Mouse (Mus musculus) neural tube, embryonic 12.5 days (tissue): ENCODE results near the gene Lmo4. TPM values are rescaled to one million over a fixed set of nuclear protein-coding genes. Genes with fewer than 3 reads are reported as not detected.

Experiments used
- ATAC-seq: fragments of 200-750 bp; cut with Nextera tagmentation; 2 replicates; pipeline ENCODE4 v1.8.0; 2017; ENCODE audit warnings: low read depth, mild to moderate bottlenecking, moderate TSS enrichment, moderate library complexity; ENCODE audit not compliant: low FRiP score
- H3K27ac ChIP-seq: fragments of 300-500 bp; sonication (generic); 2 replicates; pipeline ENCODE4 v1.5.1; 2016
- H3K27me3 ChIP-seq: fragments of 300-500 bp; sonication (generic); replicated peaks from 2 replicates; pipeline ENCODE4 v1.6.1; 2016; ENCODE audit warnings: mild to moderate bottlenecking
- H3K36me3 ChIP-seq: fragments of 300-500 bp; sonication (generic); 2 replicates; pipeline ENCODE4 v1.6.1; 2016; ENCODE audit warnings: mild to moderate bottlenecking
- H3K4me1 ChIP-seq: fragments of 300-500 bp; sonication (generic); 2 replicates; pipeline ENCODE4 v1.6.1; 2016
- H3K4me2 ChIP-seq: fragments of 300-500 bp; sonication (generic); replicated peaks from 2 replicates; pipeline ENCODE4 v1.6.1; 2016; ENCODE audit warnings: mild to moderate bottlenecking
- H3K4me3 ChIP-seq: fragments of 300-500 bp; sonication (generic); 2 replicates; pipeline ENCODE4 v1.5.1; 2016
- H3K9ac ChIP-seq: fragments of 300-500 bp; sonication (generic); 2 replicates; pipeline ENCODE4 v1.6.1; 2016; ENCODE audit warnings: mild to moderate bottlenecking
- H3K9me3 ChIP-seq: fragments of 300-500 bp; sonication (generic); 2 replicates; pipeline ENCODE4 v1.6.1; 2016; ENCODE audit warnings: mild to moderate bottlenecking
- WGBS: fragments of 180-500 bp; shearing (Covaris S2); methylation state at CpG from one replicate; pipeline ENCODE4 v1.1.7; 2016; 5-methylcytosine and 5-hydroxymethylcytosine counted together
- polyA plus RNA-seq: library from polyadenylated mRNA; unstranded; fragments of >200 nt; fragmentation: Nextera tagmentation; extraction: Ambion mirVana; gene quantifications from 2 replicates; pipeline ENCODE4 v1.2.1, GENCODE M21; 2016

Lmo4 gene
- polyA plus RNA-seq, 1 experiment from 2014 or later: 53.3 TPM

DNA sequence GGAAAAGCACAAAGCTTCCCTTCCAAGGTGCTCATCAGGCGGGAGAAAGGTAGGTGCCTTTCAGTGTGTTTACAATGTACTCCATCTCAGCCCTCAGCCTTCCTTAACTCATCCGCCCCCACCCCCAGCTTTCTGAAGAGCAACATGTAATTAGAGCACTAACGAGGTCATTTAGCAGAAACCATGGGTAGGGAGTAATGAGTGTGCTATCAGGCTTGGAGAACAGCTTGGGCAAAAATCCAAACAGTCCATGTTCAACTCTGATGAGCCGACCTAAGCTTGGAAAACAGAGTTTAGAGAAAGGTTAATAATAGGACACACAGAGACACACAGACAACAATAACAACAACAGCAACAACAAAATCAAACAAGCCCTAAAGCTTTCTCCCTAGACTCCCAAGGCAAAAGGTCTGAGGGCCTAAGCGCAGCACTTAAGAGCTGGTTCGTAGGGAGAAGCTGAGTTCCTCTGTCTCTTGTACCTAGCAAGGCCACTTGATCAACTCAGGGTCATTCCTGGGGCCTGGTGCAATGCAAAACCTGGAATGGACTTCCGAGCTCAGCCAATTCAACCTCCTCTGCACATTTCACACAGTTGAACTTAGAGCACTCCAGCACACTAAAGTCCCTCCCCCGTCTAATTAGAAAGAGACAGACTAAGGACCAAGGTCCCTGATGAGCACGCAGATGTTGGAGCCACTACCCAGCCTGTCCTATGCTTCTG is 40.2 kb downstream of the Lmo4 start:
- H3K9me3 ChIP-seq: no peaks in the 10 kb centered on the region
- H3K27ac ChIP-seq: no peak overlapping the region
- H3K36me3 ChIP-seq: no peaks in the 10 kb centered on the region
- H3K4me3 ChIP-seq: no peak overlapping the region
- H3K9ac ChIP-seq: no peak overlapping the region
- WGBS: 63% methylated on average over 9 of the region's 9 CpGs
- H3K4me1 ChIP-seq: no peaks in the 10 kb centered on the region
- H3K4me2 ChIP-seq: no peak overlapping the region
- ATAC-seq: no peak
- no peaks in the 10 kb centered on the region for H3K27me3 ChIP-seq

DNA sequence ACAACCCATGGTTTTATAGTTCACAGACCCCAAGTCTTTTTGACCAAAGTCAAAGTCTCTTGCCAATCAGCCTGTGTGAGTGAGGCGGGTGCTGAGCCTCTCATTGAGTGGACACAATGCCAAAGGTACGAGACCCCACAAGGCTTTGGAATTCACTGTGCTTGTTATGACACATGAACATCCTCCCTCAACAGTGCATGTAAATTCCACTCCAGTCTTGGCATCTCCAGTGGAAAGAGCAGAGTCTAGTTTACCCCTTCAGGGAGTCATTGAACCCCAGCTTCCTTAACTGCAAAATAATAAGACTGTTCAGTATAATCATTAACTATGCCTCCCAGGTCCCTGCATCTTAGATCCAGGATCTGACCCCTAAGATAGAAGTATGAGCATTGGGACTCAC is 41.3 kb downstream of the Lmo4 start:
- Histone ChIP-seq H3K4me3 (no peak overlapping the region), H3K36me3 (no peaks in the 10 kb centered on the region), H3K9me3 (no peaks in the 10 kb centered on the region), H3K4me1 (no peaks in the 10 kb centered on the region), H3K27ac (no peak overlapping the region), H3K27me3 (no peaks in the 10 kb centered on the region), H3K4me2 (no peak overlapping the region), H3K9ac (no peak overlapping the region)
- ATAC-seq: no peak
- 92% methylated on average over 2 of the region's 2 CpGs for WGBS

DNA sequence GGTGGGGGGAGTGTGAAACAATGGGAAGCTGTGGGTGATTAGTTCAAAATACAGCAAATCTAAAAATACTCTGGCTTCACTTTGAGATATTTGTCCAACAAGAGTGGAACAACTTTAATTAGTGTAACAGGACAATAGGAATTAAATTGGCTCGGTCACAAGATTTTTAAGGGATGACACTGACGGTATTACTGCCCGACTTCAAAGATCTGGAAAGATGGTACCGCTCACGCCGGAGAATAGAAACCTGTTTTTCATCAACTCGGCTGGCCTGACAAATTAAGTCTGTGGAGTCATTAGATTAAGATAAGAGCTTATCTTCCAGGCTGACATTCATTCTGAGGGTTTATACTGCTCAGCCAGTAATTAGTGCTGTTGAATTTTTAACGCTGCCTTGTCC is 42.9 kb downstream of the Lmo4 start:
- WGBS: 86% methylated on average over 8 of the region's 8 CpGs
- H3K36me3 ChIP-seq: no peaks in the 10 kb centered on the region
- H3K4me2 ChIP-seq: no peak overlapping the region
- ATAC-seq: no peak
- H3K9ac ChIP-seq: no peak overlapping the region
- no peak overlapping the region for H3K27ac ChIP-seq
- H3K9me3 ChIP-seq: no peaks in the 10 kb centered on the region
- H3K4me3 ChIP-seq: no peak overlapping the region
- H3K27me3 ChIP-seq: no peaks in the 10 kb centered on the region
- H3K4me1 ChIP-seq: no peaks in the 10 kb centered on the region

DNA sequence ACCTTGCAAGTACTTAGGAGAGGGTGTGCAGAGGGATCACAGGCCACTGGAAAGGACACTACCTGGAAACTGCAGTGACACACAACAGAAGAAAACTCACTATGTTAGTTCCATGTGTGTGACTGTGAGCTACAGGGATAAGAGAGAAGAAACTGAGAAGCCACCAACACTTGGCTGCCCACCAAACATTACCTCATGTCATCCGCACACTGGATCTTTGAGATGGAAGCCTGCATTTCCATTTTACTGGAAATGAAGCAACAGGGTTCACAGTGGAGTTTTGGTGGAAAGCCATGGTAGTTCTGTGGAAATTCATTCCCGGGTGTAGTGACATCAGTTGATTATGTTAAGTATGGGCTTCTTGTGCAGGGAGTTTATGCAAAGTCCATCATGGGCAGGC is 43.8 kb downstream of the Lmo4 start:
- 87% methylated on average over 2 of the region's 2 CpGs for WGBS

DNA sequence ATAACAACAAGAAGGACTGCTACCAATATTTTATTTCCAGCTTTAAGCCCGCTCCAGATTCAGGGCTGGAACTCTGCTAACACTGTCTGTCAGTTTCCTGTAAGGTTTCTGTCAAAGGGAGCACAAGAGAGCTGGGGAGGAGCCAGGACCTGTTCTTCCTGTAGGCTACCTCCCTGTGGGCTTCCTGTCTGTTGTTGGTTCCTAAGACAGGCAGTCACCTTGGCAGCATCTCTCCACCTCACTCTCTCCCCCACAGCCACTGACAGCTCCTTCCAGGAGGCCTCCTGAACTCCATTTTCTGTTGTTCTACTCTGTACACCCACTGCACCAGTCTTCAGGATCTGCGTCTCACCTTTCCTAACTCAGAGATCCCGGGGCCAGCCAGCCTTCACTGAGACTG is 49.3 kb downstream of the Lmo4 start:
- no peak for ATAC-seq
- Histone ChIP-seq H3K4me2 (no peak overlapping the region), H3K4me1 (no peaks in the 10 kb centered on the region), H3K4me3 (no peak overlapping the region), H3K36me3 (no peaks in the 10 kb centered on the region), H3K27me3 (no peaks in the 10 kb centered on the region), H3K27ac (no peak overlapping the region), H3K9ac (no peak overlapping the region), H3K9me3 (no peaks in the 10 kb centered on the region)
- WGBS: 79% methylated on average over 3 of the region's 3 CpGs

More for the DNA sequence above, 43.8 kb downstream of the Lmo4 start:
- no peak for ATAC-seq
- H3K27ac ChIP-seq: no peak overlapping the region
- no peaks in the 10 kb centered on the region for H3K4me1 ChIP-seq
- no peak overlapping the region for H3K9ac ChIP-seq
- no peak overlapping the region for H3K4me2 ChIP-seq
- no peaks in the 10 kb centered on the region for H3K36me3 ChIP-seq
- no peaks in the 10 kb centered on the region for H3K27me3 ChIP-seq
- H3K9me3 ChIP-seq: no peaks in the 10 kb centered on the region
- H3K4me3 ChIP-seq: no peak overlapping the region

DNA sequence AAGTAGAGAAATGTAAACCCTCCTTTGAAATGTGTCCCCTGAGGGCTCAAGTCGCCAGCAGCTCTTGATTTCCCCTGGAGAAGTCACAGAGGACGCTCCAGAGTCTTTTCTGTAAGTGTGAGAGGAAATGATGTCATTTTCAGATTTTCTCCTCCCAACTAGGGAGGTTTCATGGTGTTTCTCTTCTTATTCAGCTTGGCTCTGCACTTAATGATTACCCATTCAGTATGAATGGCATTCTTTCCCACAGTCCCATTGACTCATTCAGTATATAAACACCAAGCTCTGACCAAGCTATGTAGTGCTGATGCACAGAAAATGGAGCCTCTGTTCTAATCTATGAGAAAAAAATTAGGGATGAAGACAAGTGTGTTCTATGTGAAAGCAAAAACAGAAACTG is 51.6 kb downstream of the Lmo4 start:
- Histone ChIP-seq H3K36me3 (no peaks in the 10 kb centered on the region), H3K9me3 (no peaks in the 10 kb centered on the region), H3K9ac (no peak overlapping the region), H3K4me1 (no peaks in the 10 kb centered on the region), H3K27me3 (no peaks in the 10 kb centered on the region), H3K4me2 (no peak overlapping the region), H3K4me3 (no peak overlapping the region), H3K27ac (no peak overlapping the region)
- ATAC-seq: no peak
- WGBS: 56% methylated on average over 2 of the region's 2 CpGs

DNA sequence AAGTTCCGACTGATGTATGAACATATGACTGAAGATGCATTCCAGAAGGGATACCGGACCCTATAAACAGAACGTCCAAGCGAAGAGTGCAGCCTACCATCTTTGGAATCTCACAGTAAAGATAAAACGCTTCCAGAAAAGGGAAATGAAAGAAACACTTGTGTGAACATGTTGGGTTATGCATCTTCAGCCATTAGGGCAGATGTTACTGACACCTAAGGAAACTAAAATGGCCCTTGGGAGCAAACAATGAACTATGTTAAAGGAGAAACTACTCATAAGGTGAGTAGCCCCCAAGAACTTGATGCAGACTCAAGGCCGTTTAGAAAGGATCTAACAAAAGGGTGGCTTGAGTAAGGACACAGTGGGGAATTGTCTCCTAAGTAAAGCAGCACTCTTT is 54.0 kb downstream of the Lmo4 start:
- 89% methylated on average over 6 of the region's 6 CpGs for WGBS
- no peaks in the 10 kb centered on the region for H3K27me3 ChIP-seq
- no peaks in the 10 kb centered on the region for H3K9me3 ChIP-seq
- H3K27ac ChIP-seq: no peak overlapping the region
- no peak overlapping the region for H3K9ac ChIP-seq
- H3K4me1 ChIP-seq: no peaks in the 10 kb centered on the region
- no peak overlapping the region for H3K4me2 ChIP-seq
- H3K36me3 ChIP-seq: no peaks in the 10 kb centered on the region
- ATAC-seq: no peak
- no peak overlapping the region for H3K4me3 ChIP-seq

DNA sequence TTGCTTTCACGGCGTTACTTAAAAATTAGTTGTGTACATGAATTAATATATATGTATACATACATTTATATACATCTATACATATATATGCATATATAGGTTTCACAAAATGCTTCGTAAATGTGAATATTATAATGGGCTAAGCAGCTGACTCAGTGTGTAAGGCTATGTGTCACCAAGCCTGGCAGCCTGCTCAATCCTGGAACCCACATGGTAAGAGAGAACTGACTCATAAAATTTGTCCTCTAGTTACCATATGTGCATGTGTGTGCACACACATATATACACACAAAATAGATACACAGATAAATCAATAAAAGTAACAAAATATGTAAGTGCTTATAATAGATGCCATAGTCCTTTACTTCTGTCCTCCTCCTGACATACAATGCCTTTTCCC is 56.8 kb downstream of the Lmo4 start:
- H3K27ac ChIP-seq: no peak overlapping the region

DNA sequence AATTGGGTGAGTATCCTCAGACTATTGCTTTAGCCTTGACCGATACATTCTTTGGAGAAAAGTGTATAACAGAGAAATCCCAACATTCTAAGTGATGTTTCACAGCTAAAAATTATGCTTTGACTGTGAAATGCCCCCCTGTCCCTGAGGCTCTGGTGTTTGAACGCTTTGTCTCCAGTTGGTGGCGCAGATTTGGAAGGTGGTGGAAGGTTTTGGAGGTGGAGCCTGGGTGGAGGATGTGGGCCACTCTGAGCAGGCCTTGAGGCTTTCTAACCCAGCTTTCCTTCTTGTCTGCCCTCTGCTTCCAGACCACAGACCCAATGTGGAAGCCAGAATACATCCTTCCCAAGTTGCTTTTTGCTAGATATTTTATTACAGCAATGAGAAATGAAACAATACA is 57.8 kb downstream of the Lmo4 start:
- no peaks in the 10 kb centered on the region for H3K27me3 ChIP-seq
- no peak overlapping the region for H3K9ac ChIP-seq
- no peak for ATAC-seq
- WGBS: 90% methylated on average over 3 of the region's 3 CpGs
- no peaks in the 10 kb centered on the region for H3K9me3 ChIP-seq
- H3K36me3 ChIP-seq: no peaks in the 10 kb centered on the region
- H3K4me1 ChIP-seq: no peaks in the 10 kb centered on the region
- no peak overlapping the region for H3K4me3 ChIP-seq
- no peak overlapping the region for H3K27ac ChIP-seq
- H3K4me2 ChIP-seq: no peak overlapping the region

More for the DNA sequence above, 56.8 kb downstream of the Lmo4 start:
- H3K4me3 ChIP-seq: no peak overlapping the region
- no peak overlapping the region for H3K9ac ChIP-seq
- whole genome bisulfite sequencing: 95% methylated on average over 3 of the region's 3 CpGs
- ATAC-seq: no peak
- no peaks in the 10 kb centered on the region for H3K9me3 ChIP-seq
- no peak overlapping the region for H3K4me2 ChIP-seq
- H3K36me3 ChIP-seq: no peaks in the 10 kb centered on the region
- H3K27me3 ChIP-seq: no peaks in the 10 kb centered on the region
- no peaks in the 10 kb centered on the region for H3K4me1 ChIP-seq

DNA sequence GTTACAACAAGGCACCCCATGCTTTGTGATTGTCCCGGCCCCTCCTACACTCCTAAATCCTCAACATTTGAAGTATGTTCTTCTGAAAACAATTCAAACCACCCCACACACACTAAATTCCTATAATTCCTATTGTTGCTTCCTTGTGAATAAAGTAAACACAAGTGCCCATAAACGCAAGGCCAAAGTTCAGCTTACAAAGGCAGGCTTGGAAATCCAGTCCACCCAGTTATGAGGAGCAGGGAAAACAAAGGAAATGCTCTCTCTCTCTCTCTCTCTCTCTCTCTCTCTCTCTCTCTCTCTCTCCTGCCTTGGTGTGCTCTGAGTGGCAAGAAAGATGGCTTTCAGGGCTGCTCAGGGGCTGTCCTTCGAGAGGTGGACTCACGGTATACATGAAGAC is 61.0 kb downstream of the Lmo4 start:
- Histone ChIP-seq H3K9me3 (no peaks in the 10 kb centered on the region), H3K27ac (no peak overlapping the region), H3K4me2 (no peak overlapping the region), H3K4me3 (no peak overlapping the region), H3K9ac (no peak overlapping the region), H3K4me1 (no peaks in the 10 kb centered on the region), H3K27me3 (no peaks in the 10 kb centered on the region), H3K36me3 (no peaks in the 10 kb centered on the region)
- no peak for ATAC-seq
- WGBS: 89% methylated on average over 4 of the region's 4 CpGs

DNA sequence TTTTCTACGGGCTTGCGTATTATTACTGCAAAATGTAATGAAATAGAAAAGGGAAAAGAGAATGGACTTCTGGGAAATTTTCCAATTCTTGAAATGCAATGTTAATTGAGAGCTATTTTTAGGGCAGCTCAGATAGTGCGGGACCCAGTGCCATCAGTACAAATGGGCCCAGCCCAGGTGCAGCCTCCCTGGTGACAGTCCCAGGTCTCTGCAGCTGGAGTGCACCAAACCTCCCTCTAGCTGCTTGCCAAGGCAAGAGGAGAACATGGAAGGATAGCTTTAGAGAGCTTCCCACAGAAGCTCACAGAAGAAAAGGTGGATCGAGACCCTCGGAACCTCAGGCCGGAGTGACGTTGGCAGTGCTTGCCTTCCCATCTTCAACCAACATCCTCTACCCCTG is 62.1 kb downstream of the Lmo4 start:
- 93% methylated on average over 7 of the region's 7 CpGs for WGBS

DNA sequence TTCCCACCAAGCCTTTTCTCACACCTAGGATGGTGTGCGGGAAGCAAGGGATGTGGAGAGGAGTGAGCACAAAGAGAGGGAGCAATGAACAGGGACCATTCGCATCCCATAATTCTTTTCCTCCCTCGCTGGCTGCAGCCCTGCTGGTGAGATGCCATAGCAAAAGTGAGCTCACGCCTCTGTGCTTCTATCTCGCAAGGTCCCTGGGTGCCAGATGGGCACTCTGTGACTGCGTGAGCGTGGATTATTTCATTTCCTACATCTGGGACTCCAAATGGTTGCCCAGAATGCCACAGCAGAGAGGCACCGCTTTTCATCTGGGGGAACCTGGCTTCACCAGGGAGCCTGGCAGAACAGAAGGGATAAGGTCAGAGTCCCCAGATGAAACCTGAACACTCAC is 63.2 kb downstream of the Lmo4 start:
- ATAC-seq: no peak
- Histone ChIP-seq H3K36me3 (no peaks in the 10 kb centered on the region), H3K4me1 (no peaks in the 10 kb centered on the region)

More for the DNA sequence above, 62.1 kb downstream of the Lmo4 start:
- Histone ChIP-seq H3K4me2 (no peak overlapping the region), H3K4me3 (no peak overlapping the region), H3K27me3 (no peaks in the 10 kb centered on the region), H3K36me3 (no peaks in the 10 kb centered on the region), H3K9me3 (no peaks in the 10 kb centered on the region), H3K27ac (no peak overlapping the region), H3K4me1 (no peaks in the 10 kb centered on the region), H3K9ac (no peak overlapping the region)
- no peak for ATAC-seq

DNA sequence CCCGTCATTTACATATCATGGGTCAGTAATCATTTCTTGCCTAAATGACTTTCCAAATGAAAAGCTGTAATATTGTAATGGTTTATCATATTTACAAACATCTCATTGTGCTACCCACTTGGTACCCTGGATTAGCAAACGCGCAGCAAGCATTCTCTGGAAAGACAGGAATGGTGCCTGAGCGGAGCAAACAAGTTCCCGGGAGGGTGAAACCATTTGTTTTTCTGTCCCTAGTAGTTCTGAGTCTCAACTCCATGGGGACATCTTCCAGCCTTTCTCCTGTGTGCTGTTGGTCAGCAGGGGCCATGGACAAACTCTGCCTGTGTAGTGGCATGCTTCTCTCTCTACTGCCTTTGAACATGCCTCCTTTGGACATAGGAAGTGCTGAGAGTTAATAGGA is 64.2 kb downstream of the Lmo4 start:
- ATAC-seq: no peak
- Histone ChIP-seq H3K4me2 (no peak overlapping the region), H3K9ac (no peak overlapping the region), H3K9me3 (no peaks in the 10 kb centered on the region), H3K36me3 (no peaks in the 10 kb centered on the region), H3K27ac (no peak overlapping the region), H3K4me1 (no peaks in the 10 kb centered on the region), H3K27me3 (no peaks in the 10 kb centered on the region), H3K4me3 (no peak overlapping the region)
- 92% methylated on average over 5 of the region's 5 CpGs for WGBS

More for the DNA sequence above, 63.2 kb downstream of the Lmo4 start:
- H3K9me3 ChIP-seq: no peaks in the 10 kb centered on the region
- 88% methylated on average over 8 of the region's 8 CpGs for WGBS
- no peak overlapping the region for H3K4me2 ChIP-seq
- H3K4me3 ChIP-seq: no peak overlapping the region
- no peak overlapping the region for H3K9ac ChIP-seq
- no peak overlapping the region for H3K27ac ChIP-seq
- H3K27me3 ChIP-seq: no peaks in the 10 kb centered on the region
